Mouse (Mus musculus) intestine, embryonic 15.5 days (tissue): ENCODE data around the gene Adamts10. TPM values are rescaled to one million over a fixed set of nuclear protein-coding genes. Genes with fewer than 3 reads are reported as not detected.

ENCODE experiments used
- ATAC-seq: fragments of 200-750 bp; cut with Nextera tagmentation; 2 replicates; pipeline ENCODE4 v1.8.0; 2017; ENCODE audit warnings: moderate TSS enrichment, moderate library complexity
- H3K27ac ChIP-seq: fragments of 300-500 bp; sonication (generic); 2 replicates; pipeline ENCODE4 v1.5.1; 2015; ENCODE audit warnings: mild to moderate bottlenecking, inconsistent platforms
- H3K27me3 ChIP-seq: fragments of 300-500 bp; sonication (generic); replicated peaks from 2 replicates; pipeline ENCODE4 v1.6.1; 2015; ENCODE audit warnings: inconsistent platforms
- H3K36me3 ChIP-seq: fragments of 300-500 bp; sonication (generic); 2 replicates; pipeline ENCODE4 v1.6.1; 2015; ENCODE audit warnings: inconsistent platforms
- H3K4me1 ChIP-seq: fragments of 300-500 bp; sonication (generic); replicated peaks from 2 replicates; pipeline ENCODE4 v1.6.1; 2015; ENCODE audit warnings: inconsistent platforms
- H3K4me2 ChIP-seq: fragments of 300-500 bp; sonication (generic); replicated peaks from 2 replicates; pipeline ENCODE4 v1.6.1; 2015; ENCODE audit warnings: mild to moderate bottlenecking, inconsistent platforms
- H3K4me3 ChIP-seq: fragments of 300-500 bp; sonication (generic); replicated peaks from 2 replicates; pipeline ENCODE4 v1.5.1; 2015; ENCODE audit warnings: inconsistent platforms
- H3K9ac ChIP-seq: fragments of 300-500 bp; sonication (generic); 2 replicates; pipeline ENCODE4 v1.6.1; 2015; ENCODE audit warnings: inconsistent platforms
- H3K9me3 ChIP-seq: fragments of 300-500 bp; sonication (generic); 2 replicates; pipeline ENCODE4 v1.6.1; 2016; ENCODE audit warnings: inconsistent platforms
- WGBS: fragments of 180-500 bp; shearing (Covaris S2); methylation state at CpG from one replicate; pipeline ENCODE4 v1.1.7; 2015; 5-methylcytosine and 5-hydroxymethylcytosine counted together
- polyA plus RNA-seq: library from polyadenylated mRNA; unstranded; fragments of >200 nt; fragmentation: Nextera tagmentation; extraction: Ambion mirVana; gene quantifications from 2 replicates; pipeline ENCODE4 v1.2.1, GENCODE M21; 2015

Gene Adamts10
- polyA plus RNA-seq, 1 experiment from 2014 or later: 37.6 TPM

DNA sequence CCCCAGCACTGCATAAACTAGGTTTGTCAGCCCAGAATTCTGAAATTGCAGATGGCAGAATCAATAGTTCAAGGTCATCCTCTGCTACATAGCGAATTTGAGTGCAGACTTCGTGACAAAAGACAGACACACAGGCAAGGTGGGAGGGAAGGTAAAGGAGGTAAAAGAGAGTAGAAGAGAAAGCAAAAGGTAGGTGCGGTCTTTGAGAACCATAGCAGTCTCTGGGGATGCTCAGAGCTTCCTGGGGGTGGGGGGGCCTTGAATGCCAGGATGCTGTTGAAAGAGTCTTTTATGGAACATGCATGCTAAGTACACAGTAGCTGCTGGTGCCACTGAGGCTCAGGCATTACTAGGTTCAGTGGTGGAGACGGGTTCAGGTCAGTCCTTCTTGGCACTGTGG, 33.9 kb downstream of the Adamts10 start:
- 68% methylated on average over 4 of the region's 4 CpGs for WGBS
- no peaks in the 10 kb centered on the region for H3K9me3 ChIP-seq
- H3K9ac ChIP-seq: no peak overlapping the region
- H3K4me2 ChIP-seq: no peak overlapping the region
- H3K27me3 ChIP-seq: no peaks in the 10 kb centered on the region
- ATAC-seq: no peak
- H3K4me1 ChIP-seq: no peaks in the 10 kb centered on the region
- no peak overlapping the region for H3K27ac ChIP-seq
- no peak overlapping the region for H3K4me3 ChIP-seq
- no peaks in the 10 kb centered on the region for H3K36me3 ChIP-seq

DNA sequence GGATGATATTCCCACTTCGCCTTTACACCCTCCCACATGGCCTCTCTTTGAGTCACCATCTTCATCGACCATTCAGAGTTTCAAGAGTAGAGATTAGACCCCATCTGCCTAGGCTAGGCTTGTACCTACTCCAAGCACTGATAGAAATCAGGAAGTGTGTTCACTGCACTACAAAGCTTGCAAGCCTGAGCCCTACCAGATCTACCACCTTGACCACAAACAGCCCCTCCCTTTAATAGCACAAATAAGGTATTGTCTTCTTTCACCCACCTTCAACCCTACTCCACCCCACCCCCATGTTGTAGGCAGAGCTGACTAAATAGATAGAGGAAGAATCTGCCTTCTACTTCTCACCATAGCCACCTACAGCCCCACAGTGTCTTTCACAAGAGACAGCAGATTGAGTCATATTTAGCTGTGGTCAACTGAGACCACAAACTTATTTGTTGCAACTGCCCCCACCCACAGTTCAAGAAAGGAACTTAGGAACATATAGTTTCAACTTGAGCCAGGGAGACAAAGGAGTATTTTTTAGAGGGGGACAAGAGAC, 39.6 kb downstream of the Adamts10 start:
- Histone ChIP-seq H3K9ac (no peak overlapping the region), H3K4me2 (no peak overlapping the region)
- WGBS: 71% methylated on average over 2 of the region's 2 CpGs

DNA sequence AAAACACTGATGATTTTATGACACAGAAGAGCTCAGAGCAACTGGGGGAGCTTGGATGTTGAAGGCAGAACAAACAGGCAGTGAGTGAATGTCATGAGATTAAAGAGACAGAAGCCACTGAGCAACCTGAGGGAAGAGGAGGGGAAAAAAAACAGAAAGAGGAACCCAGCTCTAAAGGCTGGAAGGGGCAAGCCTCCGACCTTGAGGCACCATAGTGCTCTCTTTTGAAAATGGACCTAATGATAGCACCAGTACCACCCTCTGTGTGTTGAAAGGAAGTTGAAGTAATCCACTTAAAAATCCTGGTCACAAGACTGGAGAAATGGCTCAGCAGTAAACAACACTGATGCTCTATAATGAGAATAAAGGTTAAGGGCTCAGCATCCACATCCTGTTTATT, 40.6 kb downstream of the Adamts10 start:
- Histone ChIP-seq H3K4me3 (no peak overlapping the region), H3K4me1 (no peaks in the 10 kb centered on the region), H3K36me3 (no peaks in the 10 kb centered on the region), H3K27ac (no peak overlapping the region), H3K4me2 (no peak overlapping the region), H3K9me3 (no peaks in the 10 kb centered on the region), H3K27me3 (no peaks in the 10 kb centered on the region), H3K9ac (no peak overlapping the region)
- no peak for ATAC-seq
- WGBS: 47% methylated on average over 1 of the region's 1 CpGs

More for the DNA sequence above, 39.6 kb downstream of the Adamts10 start:
- no peaks in the 10 kb centered on the region for H3K9me3 ChIP-seq
- H3K4me3 ChIP-seq: no peak overlapping the region
- no peaks in the 10 kb centered on the region for H3K4me1 ChIP-seq
- no peak overlapping the region for H3K27ac ChIP-seq
- no peak for ATAC-seq
- no peaks in the 10 kb centered on the region for H3K36me3 ChIP-seq
- H3K27me3 ChIP-seq: no peaks in the 10 kb centered on the region

DNA sequence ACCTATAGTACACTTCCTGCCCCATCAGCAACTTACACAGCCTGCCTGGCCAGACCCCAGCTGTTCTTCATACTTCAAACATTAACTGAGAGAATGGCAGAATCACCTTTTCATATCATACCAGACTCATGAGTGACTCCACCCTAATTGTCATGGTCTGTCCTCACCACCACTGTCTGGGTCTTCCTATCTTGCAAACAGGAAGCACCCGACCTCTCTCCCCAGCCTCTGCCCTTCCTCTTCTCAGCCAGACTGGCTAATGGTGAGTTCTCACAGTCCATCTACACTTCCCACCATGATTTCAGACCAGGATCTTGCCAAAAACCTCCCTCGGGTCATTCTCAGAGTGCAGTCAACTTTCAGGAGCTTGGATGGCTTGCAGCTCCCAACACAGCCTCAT, 42.2 kb downstream of the Adamts10 start:
- H3K27me3 ChIP-seq: no peaks in the 10 kb centered on the region
- H3K9ac ChIP-seq: no peak overlapping the region
- 72% methylated on average over 2 of the region's 2 CpGs for WGBS
- H3K4me2 ChIP-seq: no peak overlapping the region
- no peak overlapping the region for H3K27ac ChIP-seq
- H3K36me3 ChIP-seq: no peaks in the 10 kb centered on the region
- H3K4me3 ChIP-seq: no peak overlapping the region
- H3K4me1 ChIP-seq: no peaks in the 10 kb centered on the region
- ATAC-seq: no peak
- no peaks in the 10 kb centered on the region for H3K9me3 ChIP-seq

DNA sequence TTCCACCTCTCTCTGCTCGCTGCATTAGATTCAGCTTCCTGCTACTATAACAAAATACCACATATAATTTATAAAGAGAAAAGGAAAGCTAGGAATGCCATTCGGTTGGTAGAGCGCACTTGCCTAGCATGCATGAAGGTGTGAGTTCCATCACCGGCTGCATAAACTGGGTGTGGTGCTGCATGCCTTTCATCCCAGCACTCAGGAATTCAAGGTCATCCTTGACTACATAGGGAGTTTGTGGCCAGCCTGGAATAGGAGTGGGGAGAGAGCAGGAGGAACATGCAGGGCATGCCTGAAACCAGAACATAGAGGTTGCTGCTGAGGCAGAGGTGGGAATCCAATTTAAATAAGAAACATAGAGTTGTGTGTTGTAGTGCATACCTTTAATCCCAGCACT, 60.1 kb downstream of the Adamts10 start:
- Histone ChIP-seq H3K4me3 (no peak overlapping the region), H3K27me3 (no peaks in the 10 kb centered on the region), H3K27ac (no peak overlapping the region), H3K4me2 (no peak overlapping the region), H3K4me1 (no peaks in the 10 kb centered on the region), H3K9ac (no peak overlapping the region), H3K36me3 (no peaks in the 10 kb centered on the region), H3K9me3 (no peaks in the 10 kb centered on the region)
- WGBS: 75% methylated on average over 4 of the region's 4 CpGs
- no peak for ATAC-seq

DNA sequence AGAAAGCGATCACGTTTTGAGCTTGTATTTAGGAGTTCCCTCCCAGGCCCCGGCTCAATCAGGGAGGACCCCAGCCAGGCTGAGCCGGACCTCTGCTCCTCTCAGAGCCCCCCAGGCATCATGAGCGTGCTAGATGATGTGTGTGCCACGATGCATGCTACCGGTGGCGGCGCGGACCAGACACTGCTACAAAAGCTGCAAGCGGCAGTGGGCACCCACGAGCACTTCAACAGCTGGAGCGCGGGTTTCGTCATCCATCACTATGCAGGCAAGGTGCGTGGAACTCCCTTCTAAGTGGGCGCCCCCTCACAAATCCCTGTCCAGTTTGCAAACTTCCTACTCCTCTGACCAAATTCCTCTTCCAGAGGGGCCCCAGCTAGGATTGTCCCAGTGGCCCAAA, 62.0 kb downstream of the Adamts10 start:
- Histone ChIP-seq H3K4me2 (no peak overlapping the region), H3K9me3 (no peaks in the 10 kb centered on the region), H3K4me1 (no peaks in the 10 kb centered on the region), H3K9ac (no peak overlapping the region), H3K4me3 (no peak overlapping the region), H3K27ac (no peak overlapping the region), H3K27me3 (no peaks in the 10 kb centered on the region), H3K36me3 (no peaks in the 10 kb centered on the region)
- WGBS: 69% methylated on average over 17 of the region's 17 CpGs
- ATAC-seq: no peak

DNA sequence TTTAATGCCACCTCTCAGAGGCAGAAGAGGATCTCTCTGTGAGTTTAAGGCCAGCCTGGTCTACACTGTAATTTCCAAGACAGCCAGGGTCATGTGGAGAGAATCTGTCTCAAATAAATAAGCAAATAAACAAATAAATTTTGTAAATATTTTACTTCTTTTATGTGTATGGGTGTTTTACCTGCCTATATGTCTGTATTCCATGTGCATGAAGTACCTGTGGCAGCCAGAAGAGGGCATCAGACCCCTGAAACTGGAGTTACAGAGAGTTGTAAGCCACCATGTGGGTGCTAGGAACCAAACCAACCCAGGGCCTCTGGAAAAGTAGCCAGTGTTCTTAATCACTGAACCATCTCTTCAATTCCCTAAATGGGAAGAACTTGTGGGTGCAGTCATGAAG, 73.3 kb downstream of the Adamts10 start:
- ATAC-seq: no peak

DNA sequence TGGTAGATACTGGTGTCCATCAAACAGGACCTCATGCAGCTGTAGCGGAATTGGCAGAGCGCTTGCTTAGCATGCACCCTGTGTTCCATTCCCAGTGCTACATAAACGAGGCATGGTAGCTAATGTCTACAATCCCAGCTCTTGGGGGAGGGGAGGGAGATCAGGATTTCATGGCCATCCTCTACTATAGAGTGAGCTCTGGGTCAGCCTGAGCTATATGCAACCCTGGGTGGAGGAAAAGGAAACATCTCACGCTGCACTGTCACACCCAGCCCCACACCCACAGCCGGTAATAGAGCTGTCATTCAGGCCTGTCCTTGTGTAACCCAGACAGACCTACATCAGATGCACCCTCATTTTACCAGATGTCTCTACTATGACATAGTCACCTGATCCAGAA, 74.5 kb downstream of the Adamts10 start:
- Histone ChIP-seq H3K4me1 (no peaks in the 10 kb centered on the region), H3K27ac (no peak overlapping the region), H3K27me3 (no peaks in the 10 kb centered on the region), H3K9me3 (no peaks in the 10 kb centered on the region), H3K36me3 (no peaks in the 10 kb centered on the region), H3K4me2 (no peak overlapping the region), H3K9ac (no peak overlapping the region), H3K4me3 (no peak overlapping the region)
- 95% methylated on average over 5 of the region's 5 CpGs for WGBS
- no peak for ATAC-seq

More for the DNA sequence above, 73.3 kb downstream of the Adamts10 start:
- no peak overlapping the region for H3K27ac ChIP-seq
- H3K9me3 ChIP-seq: no peaks in the 10 kb centered on the region
- no peak overlapping the region for H3K4me3 ChIP-seq
- no peaks in the 10 kb centered on the region for H3K36me3 ChIP-seq
- no peaks in the 10 kb centered on the region for H3K27me3 ChIP-seq
- H3K9ac ChIP-seq: no peak overlapping the region
- no peak overlapping the region for H3K4me2 ChIP-seq
- H3K4me1 ChIP-seq: no peaks in the 10 kb centered on the region

DNA sequence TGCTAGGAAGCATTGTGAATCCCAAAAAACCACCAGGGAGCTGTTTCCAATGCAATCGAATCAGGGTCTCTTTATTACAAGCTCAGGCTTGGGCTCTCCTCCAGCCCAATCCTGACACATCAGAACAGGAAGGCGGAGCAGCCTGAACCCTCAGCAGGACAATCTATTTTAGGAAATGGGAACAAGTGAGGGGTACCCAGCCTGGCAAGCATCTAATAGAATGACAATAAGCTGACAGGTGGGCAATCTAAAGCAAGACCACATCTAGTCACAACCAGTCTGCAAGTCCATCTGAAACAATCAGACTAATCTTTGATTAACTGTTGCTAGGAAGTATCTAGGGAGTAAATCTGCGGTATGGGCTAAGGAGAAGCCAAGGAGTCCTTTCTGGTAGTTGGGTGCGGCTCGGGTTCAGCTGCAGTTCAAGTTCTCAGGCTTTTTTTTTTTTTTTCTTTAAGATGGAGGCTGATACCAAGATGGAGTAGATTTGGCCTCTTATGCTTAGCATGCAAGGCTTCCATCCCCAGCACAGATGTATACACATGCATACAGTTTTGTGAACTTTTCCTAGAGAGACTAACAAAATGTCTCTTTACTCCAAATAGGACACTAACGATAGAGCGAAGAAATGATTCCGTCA, 76.0 kb downstream of the Adamts10 start:
- H3K4me1 ChIP-seq: no peaks in the 10 kb centered on the region
- H3K27ac ChIP-seq: no peak overlapping the region
- WGBS: 89% methylated on average over 8 of the region's 8 CpGs
- no peak for ATAC-seq
- no peaks in the 10 kb centered on the region for H3K9me3 ChIP-seq
- no peak overlapping the region for H3K9ac ChIP-seq
- H3K4me3 ChIP-seq: no peak overlapping the region
- H3K36me3 ChIP-seq: no peaks in the 10 kb centered on the region
- no peaks in the 10 kb centered on the region for H3K27me3 ChIP-seq
- H3K4me2 ChIP-seq: no peak overlapping the region

DNA sequence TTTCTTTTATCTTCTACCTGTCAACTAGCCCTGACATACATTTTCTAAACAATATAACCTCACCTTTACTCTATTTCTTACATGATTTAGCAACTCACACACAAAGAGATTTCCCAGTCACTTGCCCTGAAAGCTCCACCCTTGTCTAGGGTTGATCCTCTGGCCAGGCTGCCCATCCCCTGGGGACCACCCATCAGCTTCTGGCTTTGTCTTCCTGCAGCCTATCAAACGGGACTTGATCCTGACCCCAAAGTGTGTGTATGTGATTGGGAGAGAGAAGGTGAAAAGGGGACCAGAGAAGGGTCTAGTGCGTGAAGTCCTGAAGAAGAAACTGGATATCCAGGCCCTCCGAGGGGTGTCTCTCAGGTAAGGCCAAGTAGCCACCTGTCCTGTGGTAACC, 76.8 kb downstream of the Adamts10 start:
- Histone ChIP-seq H3K4me3 (no peak overlapping the region), H3K9me3 (no peaks in the 10 kb centered on the region), H3K4me1 (no peaks in the 10 kb centered on the region), H3K27ac (no peak overlapping the region), H3K4me2 (no peak overlapping the region), H3K36me3 (no peaks in the 10 kb centered on the region), H3K9ac (no peak overlapping the region), H3K27me3 (no peaks in the 10 kb centered on the region)
- no peak for ATAC-seq
- WGBS: 85% methylated on average over 3 of the region's 3 CpGs

DNA sequence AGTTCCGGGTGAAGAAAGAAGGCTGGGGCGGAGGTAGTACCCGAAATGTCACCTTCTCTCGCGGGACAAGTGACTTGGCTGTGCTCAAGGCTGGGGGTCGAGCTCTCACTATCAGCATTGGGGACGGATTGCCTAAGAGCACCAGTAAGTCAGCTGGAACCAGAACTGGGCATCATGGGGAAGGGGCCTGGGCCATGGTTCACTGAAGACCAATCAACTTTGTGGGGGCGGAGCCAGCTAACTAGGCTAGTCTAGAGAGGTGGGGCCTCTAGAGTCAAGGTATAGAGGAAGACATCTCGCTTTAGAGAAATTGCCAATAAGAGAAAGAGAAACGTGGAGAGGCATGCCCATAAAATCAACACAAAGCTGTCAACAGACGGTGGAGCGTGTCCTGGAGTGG, 77.9 kb downstream of the Adamts10 start:
- ATAC-seq: no peak
- Histone ChIP-seq H3K9me3 (no peaks in the 10 kb centered on the region), H3K4me2 (no peak overlapping the region), H3K27me3 (no peaks in the 10 kb centered on the region), H3K4me1 (no peaks in the 10 kb centered on the region), H3K36me3 (no peaks in the 10 kb centered on the region), H3K4me3 (no peak overlapping the region), H3K9ac (no peak overlapping the region), H3K27ac (no peak overlapping the region)
- WGBS: 86% methylated on average over 12 of the region's 12 CpGs
